Comparison of ENCODE assay signal across 13 mouse cellular contexts in the genomic region with DNA sequence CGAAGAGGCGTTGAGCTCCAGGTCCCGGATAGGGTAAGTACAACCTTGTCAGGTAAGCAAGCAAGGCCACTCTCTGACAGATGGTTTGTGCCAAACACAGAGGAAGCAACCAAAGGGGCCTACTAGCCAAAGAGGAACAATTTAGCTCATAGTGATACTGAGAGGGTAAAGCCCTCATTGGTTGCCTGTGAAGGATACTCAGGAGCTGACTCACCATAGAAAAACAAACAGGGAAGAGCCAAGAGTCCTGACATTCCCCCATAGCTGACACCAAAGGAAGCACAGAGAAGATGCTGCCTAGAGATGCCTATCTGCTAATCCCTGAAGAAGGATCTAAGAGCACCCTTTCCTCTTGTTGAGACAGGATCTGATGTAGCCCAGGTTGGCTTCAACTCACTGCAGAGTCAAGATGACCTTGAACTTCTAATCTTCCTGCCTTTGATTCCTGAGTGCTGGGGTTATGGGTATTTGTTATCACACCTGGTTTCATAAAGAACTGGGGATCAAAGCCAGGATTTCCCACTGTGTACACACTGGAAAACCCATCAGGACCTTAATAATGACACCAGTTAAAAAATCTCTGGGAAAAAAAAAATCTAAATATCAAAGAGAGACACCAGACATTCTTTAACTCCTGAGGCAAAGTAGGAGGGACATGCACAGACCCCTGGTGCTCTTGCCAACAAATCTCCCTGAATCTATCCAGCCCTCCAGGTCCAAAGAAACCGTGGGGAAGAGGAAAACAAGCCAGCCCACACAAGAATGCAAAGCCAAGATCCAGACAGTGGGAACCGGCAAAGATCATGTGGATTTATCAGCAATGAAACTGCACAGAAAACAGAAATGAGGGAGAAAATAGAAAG. TPM values are rescaled to one million over a fixed set of nuclear protein-coding genes. Genes with fewer than 3 reads are reported as not detected.
A peak's percentile ranks its signal among the peaks of the same experiment; 100 is the strongest.
DNase-seq lines count a peak whose midpoint lies in the region; ATAC-seq and TF ChIP-seq lines count a peak whose summit lies in the region.
"Had no signal": no experiment of that assay in that cellular context is flagged by ENCODE, and none has a peak within 500 bp of the region (broad histone marks: within the 10 kb centered on the region; RNA-seq: fewer than 3 reads in every experiment).

No protein-coding gene starts in this region.

- no peak for ATAC-seq in lung, postnatal 0 days
- 0 out of 2 replicates have a peak, but pooled peaks have one; percentile 36 for ATAC-seq in stomach, postnatal 0 days (ENCODE audit: low FRiP score, low TSS enrichment)

- no peaks in the 10 kb centered on the region for H3K36me3 ChIP-seq in lung, postnatal 0 days (ENCODE audit: insufficient read depth, low read length)
- no peaks in the 10 kb centered on the region; the same call in 1 of the 2 replicates for H3K36me3 ChIP-seq in stomach, postnatal 0 days (ENCODE audit: control insufficient read depth, insufficient read depth, low read length)

- WGBS in lung, postnatal 0 days, result 53% methylated on average over 5 of the region's 5 CpGs
- WGBS in stomach, postnatal 0 days, result 51% methylated on average over 5 of the region's 5 CpGs

- no peak overlapping the region for H3K4me3 ChIP-seq in lung, postnatal 0 days (ENCODE audit: low read depth, low read length)
- H3K4me3 ChIP-seq in stomach, postnatal 0 days (ENCODE audit: low read depth, low read length), result no peak overlapping the region

- TF ChIP-seq CTCF in lung, postnatal 0 days (IDR thresholded peaks at IDR 0.05), result no peak
- TF ChIP-seq CTCF in stomach, postnatal 0 days (IDR thresholded peaks at IDR 0.05; ENCODE audit: low read depth), result no peak

- H3K9me3 ChIP-seq in lung, postnatal 0 days (ENCODE audit: low read length), result no peaks in the 10 kb centered on the region
- H3K9me3 ChIP-seq in stomach, postnatal 0 days (ENCODE audit: control insufficient read depth, low read length), result no peaks in the 10 kb centered on the region

- DNase-seq in heart, adult 9 months (ENCODE audit: low spot score in 2 of 2), result peak; percentile 25 to 46
- DNase-seq in heart, postnatal 14 days, result no peak
- DNase-seq in lung, postnatal 0 days (ENCODE audit: low spot score), result peak; percentile 19
- DNase-seq in lung, postnatal 14 days, result no peak
- DNase-seq in ZHBTc4 (ENCODE audit: low read depth, low spot score), result peak; percentile 67
- DNase-seq in stomach, postnatal 0 days (ENCODE audit: low spot score), result no peak
- no peak for DNase-seq in cerebellum, postnatal 14 days
- DNase-seq: cerebellum, adult 18-20 months; retina, postnatal 1 day; thymus, adult 18-20 months had no signal

- H3K27ac ChIP-seq in lung, postnatal 0 days (ENCODE audit: low read length), result 0 out of 2 replicates have a peak overlapping the region, but pooled peaks have one; percentile 45
- H3K27ac ChIP-seq in stomach, postnatal 0 days (replicated peaks), result no peak overlapping the region

- H3K4me2 ChIP-seq in lung, postnatal 0 days (replicated peaks; ENCODE audit: low read depth, low read length), result no peak overlapping the region
- H3K4me2 ChIP-seq in stomach, postnatal 0 days (replicated peaks; ENCODE audit: low read depth), result no peak overlapping the region

- intact Hi-C loops in heart, postnatal 14 days (cut with DNase I), result no loop called here

- TF ChIP-seq EP300 in lung, postnatal 0 days (IDR thresholded peaks at IDR 0.05), result no peak
- TF ChIP-seq EP300 in stomach, postnatal 0 days (optimal IDR thresholded peaks at IDR 0.05), result no peak

- no peaks in the 10 kb centered on the region for H3K27me3 ChIP-seq in lung, postnatal 0 days (replicated peaks; ENCODE audit: insufficient read depth, low read length)
- H3K27me3 ChIP-seq in stomach, postnatal 0 days (ENCODE audit: control insufficient read depth, insufficient read depth, low read length), result no peaks in the 10 kb centered on the region

- H3K4me1 ChIP-seq in lung, postnatal 0 days (ENCODE audit: insufficient read depth, low read depth, low read length), result no peaks in the 10 kb centered on the region
- H3K4me1 ChIP-seq in stomach, postnatal 0 days (replicated peaks; ENCODE audit: control insufficient read depth, insufficient read depth), result 0 out of 2 replicates have a peak, but pooled peaks cover 2% of the 10 kb centered on the region

- H3K9ac ChIP-seq in lung, postnatal 0 days (replicated peaks; ENCODE audit: low read depth), result no peak overlapping the region
- H3K9ac ChIP-seq in stomach, postnatal 0 days (ENCODE audit: low read length), result no peak overlapping the region

RNA-seq across cellular contexts. Expression of a gene that starts 3.6 kb away (rescaled TPM):
- not detected for total RNA-seq in heart, postnatal 14 days (2021)
- not detected in 2 replicates for polyA plus RNA-seq in lung, postnatal 0 days (2015; fragmentation: Nextera tagmentation; extraction: Ambion mirVana)
- not detected in 2 replicates for polyA plus RNA-seq in stomach, postnatal 0 days (2015; fragmentation: Nextera tagmentation; extraction: Ambion mirVana)
- total RNA-seq: gastrocnemius, postnatal 4 days; left cerebral cortex, postnatal 36 days had no signal
- polyA plus RNA-seq: large intestine, adult 2 months had no signal

RNA-seq across cellular contexts. Expression of a gene that starts 18.8 kb away (rescaled TPM):
- total RNA-seq in heart, postnatal 14 days (2021), result 10 to 100 TPM in 1 of 2 experiments, 1 to 10 TPM in 1; 9.1 to 10.5 TPM
- 20.5 and 27.9 TPM in 2 replicates for polyA plus RNA-seq in lung, postnatal 0 days (2015; fragmentation: Nextera tagmentation; extraction: Ambion mirVana)
- 8.5 and 9.2 TPM in 2 replicates for polyA plus RNA-seq in stomach, postnatal 0 days (2015; fragmentation: Nextera tagmentation; extraction: Ambion mirVana)

RNA-seq across cellular contexts. Expression of a gene that starts 58.0 kb away (rescaled TPM):
- total RNA-seq in heart, postnatal 14 days (2021), result 1 to 10 TPM; 1.5 to 1.6 TPM
- 0.84 and 1.7 TPM in 2 replicates for polyA plus RNA-seq in lung, postnatal 0 days (2015; fragmentation: Nextera tagmentation; extraction: Ambion mirVana)
- polyA plus RNA-seq in stomach, postnatal 0 days (2015; fragmentation: Nextera tagmentation; extraction: Ambion mirVana), result 7.7 and 9.6 TPM in 2 replicates

Comparison
In these comparisons a context has a peak if more than half of its experiments do, and no peak if none do; other contexts are left out.
1. DNase-seq: peak in heart, adult 9 months (2 of 2), lung, postnatal 0 days (single experiment) and ZHBTc4 (single experiment); none in heart, postnatal 14 days (0 of 2), lung, postnatal 14 days (single experiment), stomach, postnatal 0 days (single experiment) and cerebellum, postnatal 14 days (0 of 2).